Mouse (Mus musculus) erythroid progenitor cell, adult 5-6 weeks (primary cell): Measurements from ENCODE around the gene Gm3476. TPM values are rescaled to one million over a fixed set of nuclear protein-coding genes. Genes with fewer than 3 reads are reported as not detected.
"Not testable (repeated sequence)": the region's sequence is repeated elsewhere in the genome, so short reads cannot be mapped to it uniquely, and the experiment has no call there.

Experiments used
- ATAC-seq: replicated peaks from 2 replicates; pipeline ENCODE4 v1.8.0; 2016; ENCODE audit warnings: moderate number of reproducible peaks, mild to moderate bottlenecking, moderate TSS enrichment, inconsistent platforms; ENCODE audit not compliant: poor library complexity, low FRiP score, severe bottlenecking
- total RNA-seq, 2 experiments: library from RNA; stranded (forward) in 1 of 2; stranded (reverse) in 1 of 2; fragments of 150-400 nt in 1 of 2; fragments of 186-747, 209-891 nt in 1 of 2; gene quantifications; 2 replicates each; pipeline versions ENCODE4 v1.2.3 to v1.2.4; 2015 to 2017; ENCODE audit warnings: low replicate concordance in 2 of 2

Gene Gm3476
- total RNA-seq (2015; ENCODE audit: low replicate concordance) (not detected in 2 replicates), total RNA-seq (2017; ENCODE audit: low replicate concordance) (not detected in 2 replicates)

DNA sequence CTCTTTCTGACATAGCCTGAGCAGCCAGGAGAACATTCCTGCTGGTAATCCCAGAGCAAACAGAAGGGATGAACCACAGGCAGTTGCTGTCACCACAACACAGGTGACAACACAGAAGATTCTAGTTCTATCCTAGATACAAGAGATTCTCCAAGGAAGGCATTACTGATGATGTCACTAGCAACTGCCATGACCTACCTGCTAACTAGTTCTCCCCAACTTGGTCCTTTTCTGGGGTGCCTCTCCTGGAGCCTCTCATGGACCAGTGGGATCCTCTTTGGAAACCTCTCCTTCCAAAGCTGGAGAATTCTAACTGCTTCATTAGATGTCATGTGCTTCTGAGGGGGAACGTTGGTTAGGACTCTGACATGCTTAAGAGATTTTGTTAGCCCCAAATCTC, at the start of gene Gm3476:
Gm3476 (minus strand) TSS at position 101 of the 400 bp plus-strand sequence.
- not testable (repeated sequence) for ATAC-seq

DNA sequence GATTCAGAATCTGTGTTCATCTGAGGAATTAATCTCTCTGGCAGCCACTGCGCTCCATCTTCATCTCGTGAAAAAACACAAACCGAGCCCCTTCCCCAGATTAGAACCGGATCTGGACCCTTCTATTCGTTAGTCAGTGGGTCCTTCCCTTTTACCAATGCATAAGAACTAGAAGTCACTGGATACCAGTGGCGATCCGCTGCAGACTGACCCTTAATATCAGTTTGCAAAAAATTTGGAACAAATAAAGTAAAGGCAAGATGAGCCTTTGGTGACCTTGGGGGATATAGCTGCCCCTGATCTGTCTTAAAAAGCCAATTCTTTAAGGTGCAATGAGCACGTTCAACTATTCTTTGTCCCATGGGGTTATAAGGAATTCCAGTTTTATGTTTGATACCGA, 37.9 kb upstream of the Gm3476 start:
- ATAC-seq, result not testable (repeated sequence)

DNA sequence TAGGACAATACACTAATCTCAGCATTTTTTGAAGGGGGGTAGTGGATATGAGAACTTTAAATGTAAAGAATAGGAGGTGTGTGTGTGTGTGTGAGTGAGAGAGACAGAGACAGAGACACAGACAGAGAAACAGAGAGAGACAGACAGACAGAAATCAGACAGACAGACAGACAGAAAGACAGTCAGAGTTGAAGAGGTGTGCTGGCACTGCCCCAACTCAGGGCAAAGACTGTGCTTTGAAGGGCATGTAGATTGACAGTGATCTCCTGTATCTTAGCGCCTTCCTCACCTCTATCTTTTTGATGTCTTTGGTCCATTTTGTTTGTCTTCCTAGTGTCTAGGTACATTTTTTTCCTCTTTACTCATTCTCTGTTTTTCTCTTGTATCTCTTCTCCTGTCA, 35.5 kb upstream of the Gm3476 start:
- not testable (repeated sequence) for ATAC-seq

DNA sequence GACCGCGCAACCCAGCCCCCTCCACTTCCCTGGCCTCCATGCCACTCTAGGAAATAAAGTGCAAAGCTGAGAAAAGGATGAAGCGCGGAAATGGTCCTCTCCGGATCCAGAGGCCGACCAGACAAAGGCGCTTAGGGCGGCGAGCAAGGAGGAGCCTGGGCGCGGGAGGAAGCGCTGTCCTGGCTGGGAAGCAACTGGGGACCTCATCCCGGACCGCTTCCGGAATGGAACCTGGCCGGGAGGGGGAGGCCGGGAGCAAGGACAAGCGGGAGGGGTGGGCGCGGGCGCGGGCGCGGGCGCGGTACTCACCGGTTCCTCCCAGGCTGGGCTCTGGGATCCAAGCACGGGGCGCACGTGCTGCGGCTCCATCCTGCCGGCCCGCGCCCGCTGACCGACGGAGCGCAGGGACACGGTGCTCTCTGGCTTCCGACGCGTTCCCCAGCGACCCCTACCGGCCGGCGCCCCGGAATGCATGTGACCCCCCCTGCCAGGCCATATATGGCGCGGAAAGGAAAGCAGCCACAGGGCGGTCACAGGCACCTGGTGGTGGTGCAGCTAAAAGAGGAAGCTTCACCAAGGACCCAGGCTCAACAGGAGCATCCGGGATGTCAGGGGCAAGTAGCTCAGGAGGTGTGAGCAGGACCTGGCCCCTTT, 17.2 kb downstream of the Gm3476 start, which contains the start of gene Gm3468:
Gm3468 (minus strand) TSS at position 394 of the 654 bp plus-strand sequence.
- not testable (repeated sequence) for ATAC-seq

DNA sequence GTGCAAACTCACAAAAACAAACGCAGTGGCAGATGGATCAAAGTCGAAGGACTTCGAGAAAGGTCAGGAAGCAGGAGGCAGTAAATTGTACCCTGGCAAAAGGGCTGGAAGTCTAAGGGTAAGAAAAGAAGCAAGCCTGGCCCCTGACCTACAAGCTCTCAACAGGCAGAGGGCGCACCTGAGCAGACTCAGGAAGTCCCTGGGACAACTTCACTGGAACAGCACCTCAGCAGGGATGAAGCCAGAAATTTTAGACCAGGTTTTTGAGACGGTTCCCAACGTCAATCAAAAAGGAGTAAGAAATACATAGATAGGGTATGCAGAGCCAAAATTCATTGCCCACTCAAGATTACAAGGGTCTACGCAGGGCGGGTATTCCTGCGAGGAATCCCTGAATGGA, 18.1 kb downstream of the Gm3476 start:
- not testable (repeated sequence) for ATAC-seq

DNA sequence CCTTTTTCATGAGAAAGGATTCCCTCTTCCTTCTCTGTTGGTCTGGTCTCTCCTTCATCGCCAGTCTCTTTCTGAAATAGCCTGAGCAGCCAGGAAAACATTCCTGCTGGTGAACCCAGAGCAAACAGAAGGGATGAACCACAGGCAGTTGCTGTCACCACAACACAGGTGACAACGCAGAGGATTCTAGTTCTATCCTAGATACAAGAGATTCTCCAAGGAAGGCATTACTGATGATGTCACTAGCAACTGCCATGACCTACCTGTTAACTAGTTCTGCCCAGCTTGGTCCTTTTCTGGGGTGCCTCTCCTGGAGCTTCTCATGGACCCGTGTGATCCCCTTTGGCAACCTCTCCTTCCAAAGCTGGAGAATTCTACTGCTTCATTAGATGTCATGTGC, 31.8 kb downstream of the Gm3476 start, which contains the start of gene Gm8206:
Gm8206 (minus strand) TSS at position 101 of the 400 bp plus-strand sequence.
- ATAC-seq, result not testable (repeated sequence)

DNA sequence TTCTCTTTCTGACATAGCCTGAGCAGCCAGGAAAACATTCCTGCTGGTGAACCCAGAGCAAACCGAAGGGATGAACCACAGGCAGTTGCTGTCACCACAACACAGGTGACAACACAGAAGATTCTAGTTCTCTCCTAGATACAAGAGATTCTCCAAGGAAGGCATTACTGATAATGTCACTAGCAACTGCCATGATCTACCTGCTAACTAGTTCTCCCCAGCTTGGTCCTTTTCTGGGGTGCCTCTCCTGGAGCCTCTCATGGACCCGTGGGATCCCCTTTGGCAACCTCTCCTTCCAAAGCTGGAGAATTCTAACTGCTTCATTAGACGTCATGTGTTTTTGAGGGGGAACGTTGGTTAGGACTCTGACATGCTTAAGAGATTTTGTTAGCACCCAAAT, 67.4 kb downstream of the Gm3476 start, which contains the start of gene Gm6337:
Gm6337 (minus strand) TSS at position 101 of the 400 bp plus-strand sequence.
- ATAC-seq, result not testable (repeated sequence)

Other genes starting within 250 kb of the Gm3476 start
- not detected in 2 replicates for gene Gm8237, start 245.4 kb downstream of the Gm3476 start, total RNA-seq (2015; ENCODE audit: low replicate concordance)
- gene Gm8237, start 245.4 kb downstream of the Gm3476 start, total RNA-seq (2017; ENCODE audit: low replicate concordance), result not detected in 2 replicates
- not detected in 2 replicates for gene Gm3248, start 164.1 kb downstream of the Gm3476 start, total RNA-seq (2015; ENCODE audit: low replicate concordance)
- gene Gm3248, start 164.1 kb downstream of the Gm3476 start, total RNA-seq (2017; ENCODE audit: low replicate concordance), result not detected in 2 replicates
- not detected in 2 replicates for gene Gm3453, start 146.7 kb downstream of the Gm3476 start, total RNA-seq (2015; ENCODE audit: low replicate concordance)
- not detected in 2 replicates for gene Gm3453, start 146.7 kb downstream of the Gm3476 start, total RNA-seq (2017; ENCODE audit: low replicate concordance)
- not detected in 2 replicates for gene Gm6337, start 67.5 kb downstream of the Gm3476 start, total RNA-seq (2015; ENCODE audit: low replicate concordance)
- not detected in 2 replicates for gene Gm6337, start 67.5 kb downstream of the Gm3476 start, total RNA-seq (2017; ENCODE audit: low replicate concordance)
- not detected in 2 replicates for gene Gm8206, start 31.9 kb downstream of the Gm3476 start, total RNA-seq (2015; ENCODE audit: low replicate concordance)
- gene Gm8206, start 31.9 kb downstream of the Gm3476 start, total RNA-seq (2017; ENCODE audit: low replicate concordance), result not detected in 2 replicates
- not detected in 2 replicates for gene Gm3468, start 17.1 kb downstream of the Gm3476 start, total RNA-seq (2015; ENCODE audit: low replicate concordance)
- gene Gm3468, start 17.1 kb downstream of the Gm3476 start, total RNA-seq (2017; ENCODE audit: low replicate concordance), result 0.45 TPM in 1 of 2 replicates, not detected in the other
- gene Gm21560, start 93.5 kb upstream of the Gm3476 start, total RNA-seq (2015; ENCODE audit: low replicate concordance), result not detected in 2 replicates
- not detected in 2 replicates for gene Gm21560, start 93.5 kb upstream of the Gm3476 start, total RNA-seq (2017; ENCODE audit: low replicate concordance)
- gene Gm3411, start 161.4 kb upstream of the Gm3476 start, total RNA-seq (2015; ENCODE audit: low replicate concordance), result not detected in 2 replicates
- gene Gm3411, start 161.4 kb upstream of the Gm3476 start, total RNA-seq (2017; ENCODE audit: low replicate concordance), result not detected in 2 replicates
- not detected in 2 replicates for gene Gm21103, start 179.0 kb upstream of the Gm3476 start, total RNA-seq (2015; ENCODE audit: low replicate concordance)
- gene Gm21103, start 179.0 kb upstream of the Gm3476 start, total RNA-seq (2017; ENCODE audit: low replicate concordance), result not detected in 2 replicates
- not detected in 2 replicates for gene Gm3618, start 217.9 kb upstream of the Gm3476 start, total RNA-seq (2015; ENCODE audit: low replicate concordance)
- gene Gm3618, start 217.9 kb upstream of the Gm3476 start, total RNA-seq (2017; ENCODE audit: low replicate concordance), result not detected in 2 replicates